Mouse (Mus musculus): ENCODE results near the gene Tmbim6.
"Not testable (repeated sequence)": the region's sequence is repeated elsewhere in the genome, so short reads cannot be mapped to it uniquely, and the experiment has no call there.

Tmbim6 gene

DNA sequence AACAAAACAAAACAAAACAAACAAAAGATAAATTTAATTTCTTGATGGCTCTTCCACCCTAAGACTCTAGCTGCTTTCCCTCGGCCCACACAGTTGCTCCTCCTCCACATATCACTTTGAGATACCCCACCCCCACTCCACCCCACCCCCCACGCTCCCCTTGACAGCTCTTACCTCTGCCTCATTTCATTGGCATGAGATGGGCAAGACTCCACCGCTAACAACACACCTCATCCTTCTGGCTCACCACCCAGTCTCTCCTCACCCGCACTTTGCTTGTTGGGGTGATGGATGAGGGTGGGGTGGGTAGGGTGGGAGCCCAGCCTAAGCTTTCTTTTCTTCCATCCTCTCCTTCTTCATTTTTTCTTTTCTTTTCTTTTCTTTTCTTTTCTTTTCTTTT, 24.3 kb downstream of the Tmbim6 start:
- in situ Hi-C loops (cut with MseI, MboI), result loop anchor here (5.0 kb wide), 2 partner anchors 50 to 55 kb away; partner anchors contain the start of gene Bcdin3d (in 1 of the 2)

DNA sequence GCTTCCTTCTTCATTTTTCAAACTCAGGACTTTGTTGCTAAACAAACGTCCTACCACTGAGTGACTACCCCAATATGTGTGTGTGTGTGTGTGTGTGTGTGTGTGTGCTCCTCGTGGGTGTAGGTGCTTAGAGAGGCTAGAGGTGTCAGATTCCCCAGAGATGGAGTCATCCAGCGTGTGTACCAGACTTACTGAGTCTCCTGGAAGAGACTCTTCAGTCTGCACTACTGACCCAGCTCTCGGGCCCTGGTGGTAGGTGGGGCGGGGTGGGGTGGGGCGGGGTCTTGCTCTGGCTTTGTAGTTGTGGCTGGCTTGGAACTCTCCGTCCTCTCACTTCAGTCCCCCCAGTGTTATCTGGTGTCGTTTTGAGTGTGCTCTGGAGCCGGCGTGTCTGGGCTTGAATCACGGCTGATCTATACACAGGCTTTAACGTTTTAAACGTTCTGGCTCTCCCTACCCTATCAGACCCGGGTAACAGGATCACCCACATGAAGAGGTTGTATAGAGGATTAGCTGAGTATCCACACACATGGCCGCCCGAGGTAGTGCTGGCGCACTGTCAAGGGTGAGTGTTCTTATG, 25.1 kb downstream of the Tmbim6 start:
- in situ Hi-C loops (cut with MseI, MboI), result loop anchor here (5.0 kb wide), 2 partner anchors 50 to 55 kb away; partner anchors contain the start of gene Bcdin3d (in 1 of the 2)

DNA sequence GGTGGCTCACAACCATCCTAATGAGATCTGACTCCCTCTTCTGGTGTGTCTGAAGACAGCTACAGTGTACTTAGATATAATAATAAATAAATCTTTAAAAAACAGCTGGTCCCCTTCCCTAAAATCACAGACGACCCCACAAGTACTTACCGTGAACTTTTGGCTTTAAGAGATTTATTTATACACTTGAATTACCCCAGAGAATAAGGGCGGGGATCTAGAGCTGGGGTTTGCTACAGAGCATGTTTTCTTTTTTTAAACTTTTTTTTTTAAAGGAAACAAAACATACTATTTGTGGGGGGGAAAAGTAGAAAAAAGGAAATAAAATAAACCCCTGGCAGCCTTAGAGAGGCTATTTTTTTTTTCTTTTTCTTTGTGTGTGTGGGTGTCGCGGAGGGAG, 27.4 kb downstream of the Tmbim6 start:
- in situ Hi-C loops (cut with MseI, MboI), result no loop called here

DNA sequence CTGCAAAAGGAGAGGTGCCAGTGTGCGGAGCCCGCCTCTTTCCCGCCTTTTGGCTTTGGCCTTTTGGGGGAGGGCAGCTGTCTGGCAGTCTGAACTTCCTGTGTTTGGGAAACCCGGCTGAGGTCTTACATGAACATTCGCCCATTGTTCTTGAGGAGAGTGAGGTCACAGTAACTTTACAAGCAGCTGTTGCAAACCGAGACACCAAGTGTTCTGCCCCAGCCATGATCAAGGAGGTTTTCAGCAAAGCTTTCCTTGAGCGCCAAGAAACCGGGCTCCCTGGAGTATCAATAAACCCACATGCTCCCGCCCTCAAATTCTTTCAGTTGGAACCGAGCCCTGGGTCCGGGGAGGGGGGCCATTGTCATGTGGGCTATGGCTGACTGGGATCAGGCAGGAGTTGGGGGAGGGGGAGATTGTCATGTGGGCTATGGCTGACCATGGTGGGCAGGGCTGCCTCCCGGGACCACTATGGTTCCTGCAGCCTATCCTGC, 27.9 kb downstream of the Tmbim6 start:
- in situ Hi-C loops (cut with MseI, MboI), result no loop called here

DNA sequence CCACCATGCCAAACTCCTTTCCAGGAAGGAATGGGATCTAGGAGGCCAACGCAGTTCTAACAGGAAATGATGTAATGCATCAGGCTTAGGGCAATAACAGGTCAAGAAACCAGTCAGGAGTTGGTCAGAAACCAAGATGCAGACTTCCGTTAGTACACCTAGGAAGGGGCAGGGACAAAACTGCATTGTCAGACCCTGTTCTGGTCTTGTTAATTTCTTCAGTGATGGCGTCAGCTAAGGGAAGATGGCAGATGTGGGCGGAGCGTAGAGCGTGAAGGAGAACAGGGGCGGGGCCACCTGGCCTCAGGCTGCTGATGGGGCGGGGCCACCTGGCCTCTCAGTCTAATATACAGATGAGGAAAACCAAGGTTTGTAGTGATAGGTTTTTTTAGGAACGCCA, 28.5 kb downstream of the Tmbim6 start:
- in situ Hi-C loops (cut with MseI, MboI), result no loop called here

DNA sequence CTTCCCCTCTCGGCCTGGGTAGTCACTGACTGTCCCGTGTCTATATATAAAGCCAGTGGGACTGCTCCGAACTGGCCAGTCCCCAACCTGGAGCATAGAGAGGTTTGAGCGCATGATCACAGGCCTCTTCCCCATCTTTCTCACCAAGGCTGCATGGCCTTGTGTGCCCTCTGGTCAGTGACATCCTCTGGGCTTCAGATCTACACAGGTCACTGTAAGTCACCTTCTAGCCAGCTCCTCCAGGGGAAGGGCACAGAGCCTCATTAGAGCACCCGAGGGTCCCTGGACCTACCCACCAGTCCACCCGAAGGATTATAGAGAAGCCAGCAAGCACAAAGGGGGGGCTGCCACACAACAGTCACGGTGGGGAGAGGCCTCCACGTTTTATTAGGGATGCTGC, 29.0 kb downstream of the Tmbim6 start:
- in situ Hi-C loops (cut with MseI, MboI), result no loop called here

DNA sequence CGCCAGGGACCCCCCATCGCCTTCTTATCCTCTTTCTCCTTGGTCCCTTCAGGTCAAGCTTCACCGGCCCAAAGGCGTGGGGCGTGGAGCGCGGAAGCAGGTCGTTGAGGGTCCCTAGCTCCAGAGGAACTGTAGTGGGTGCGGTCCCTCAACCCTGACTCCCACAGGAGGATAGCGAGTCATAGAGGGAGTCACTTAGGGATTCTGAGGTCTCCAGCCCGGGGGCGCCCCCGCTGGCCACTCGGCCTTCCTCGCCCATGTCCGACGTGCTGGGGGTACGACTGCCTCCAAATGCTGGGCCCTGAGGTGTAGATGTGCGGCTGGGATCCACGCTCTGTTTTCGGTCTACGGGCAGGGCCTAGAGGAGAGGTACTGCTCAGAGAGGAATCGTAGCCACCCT, 29.9 kb downstream of the Tmbim6 start:
- in situ Hi-C loops (cut with MseI, MboI), result no loop called here

DNA sequence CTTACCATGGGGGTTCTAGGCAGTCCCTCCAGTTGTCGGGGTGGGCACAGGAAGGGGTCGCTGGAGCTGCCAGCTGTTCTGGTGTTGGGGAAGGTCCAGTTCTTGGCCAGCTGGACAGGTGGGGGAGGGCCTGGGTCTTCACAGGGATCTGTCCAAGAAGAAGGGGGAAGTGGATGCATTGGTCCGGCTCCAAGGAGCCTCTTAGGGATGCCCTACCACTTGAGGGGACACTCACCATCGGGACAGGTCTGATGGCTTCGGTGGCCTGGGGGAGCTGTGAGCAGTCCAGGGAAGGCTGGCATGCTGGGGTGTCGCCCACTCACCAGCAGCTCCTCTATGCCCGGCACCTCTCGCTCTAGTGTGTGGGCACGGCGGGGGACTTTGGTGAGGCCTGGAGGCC, 30.4 kb downstream of the Tmbim6 start:
- in situ Hi-C loops (cut with MseI, MboI), result no loop called here

DNA sequence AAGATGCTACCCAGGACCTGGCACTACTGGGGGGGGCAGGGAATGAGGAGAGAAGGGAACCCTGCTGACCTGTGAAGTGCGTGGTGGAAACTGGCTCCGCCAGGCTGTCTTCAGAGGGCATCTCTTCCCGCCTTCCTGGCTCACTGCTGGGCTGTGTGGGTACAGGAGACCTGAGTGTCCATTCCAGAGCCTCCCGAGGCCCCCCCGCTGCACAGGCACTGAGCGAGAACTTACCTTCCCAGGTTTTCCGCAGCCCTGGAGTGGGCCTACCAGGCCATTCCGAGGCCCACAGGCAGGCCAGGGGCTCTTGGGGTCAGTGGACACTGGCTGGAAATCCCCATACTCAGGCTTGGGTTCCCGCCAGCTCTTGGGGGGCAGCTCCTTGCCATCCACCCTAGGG, 31.2 kb downstream of the Tmbim6 start:
- in situ Hi-C loops (cut with MseI, MboI), result no loop called here

DNA sequence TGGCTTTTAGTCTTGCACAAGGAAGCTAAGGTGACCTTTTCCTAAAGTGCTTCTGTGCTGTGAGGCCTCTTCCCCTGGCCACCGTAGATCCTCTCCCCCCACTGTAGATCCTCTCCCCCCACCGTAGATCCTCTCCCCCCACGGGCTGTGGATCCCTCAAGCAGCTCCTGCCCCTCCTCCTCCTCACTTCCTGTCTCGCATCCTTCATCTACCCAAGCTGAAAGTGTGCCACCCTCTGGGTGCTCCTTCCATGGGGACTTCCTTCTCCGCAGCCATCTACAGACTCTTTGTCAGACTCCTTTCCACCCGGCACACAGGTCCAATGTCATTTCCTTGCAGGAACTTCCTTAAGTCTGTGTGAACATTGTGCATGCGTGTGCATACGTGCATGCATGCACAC, 37.7 kb downstream of the Tmbim6 start:
- in situ Hi-C loops (cut with MseI, MboI), result no loop called here

DNA sequence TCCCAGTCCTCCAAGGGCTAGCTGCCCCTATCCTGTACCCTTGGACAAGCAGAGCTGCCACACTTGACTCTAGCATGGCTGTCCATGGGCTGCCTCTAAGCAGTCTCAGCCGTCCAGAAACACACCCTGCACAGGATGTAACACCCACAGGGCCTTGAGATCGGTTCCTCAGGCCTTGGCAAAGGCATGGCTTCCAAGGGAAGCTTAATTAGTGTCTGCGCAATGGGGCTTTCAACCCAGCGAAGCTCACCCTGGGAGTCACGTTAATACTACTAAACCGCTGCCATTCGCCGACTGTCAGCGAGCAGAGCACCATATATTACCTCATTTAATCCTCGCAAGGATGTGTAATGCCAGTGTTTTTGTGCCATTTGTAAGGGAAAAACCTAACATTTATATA, 38.4 kb downstream of the Tmbim6 start:
- in situ Hi-C loops (cut with MseI, MboI), result no loop called here

DNA sequence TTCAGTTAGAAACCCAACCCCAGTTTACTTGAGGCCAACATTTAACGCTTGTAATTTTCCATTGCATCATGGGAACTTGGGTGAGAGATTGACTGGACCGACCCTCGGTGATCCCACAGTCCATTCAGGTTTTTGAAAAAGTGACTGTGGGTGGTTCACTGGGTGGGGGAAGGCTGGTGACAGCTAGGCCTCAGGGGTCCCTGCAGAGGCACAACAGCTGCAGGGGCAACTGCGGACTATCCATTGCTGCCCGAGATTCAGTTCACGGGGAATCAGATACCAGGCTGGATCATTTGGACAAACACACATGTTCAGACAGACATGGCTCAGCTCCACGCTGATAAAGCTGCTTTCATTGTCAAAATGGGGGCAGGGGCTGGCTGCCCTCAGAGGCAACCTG, 38.8 kb downstream of the Tmbim6 start:
- in situ Hi-C loops (cut with MseI, MboI), result no loop called here

DNA sequence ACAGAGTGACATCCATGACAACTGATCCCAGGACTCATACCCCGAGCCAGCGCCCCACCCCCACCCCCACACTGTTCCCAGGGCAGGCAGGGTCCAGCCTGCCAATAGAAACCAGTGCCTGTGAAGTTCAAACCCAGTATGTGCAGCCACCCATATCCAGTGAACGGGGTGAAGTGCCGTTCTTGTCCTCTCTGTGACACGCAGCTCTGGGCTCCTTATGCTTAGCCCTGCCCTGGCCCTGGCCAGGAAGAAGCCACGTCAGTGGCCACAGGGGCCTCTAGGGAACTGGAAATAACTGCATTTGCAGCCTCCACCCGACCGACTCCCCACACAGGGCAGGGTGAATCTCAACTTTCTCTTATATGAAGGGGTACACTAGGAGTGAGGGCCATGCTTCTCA, 39.3 kb downstream of the Tmbim6 start:
- in situ Hi-C loops (cut with MseI, MboI), result no loop called here

DNA sequence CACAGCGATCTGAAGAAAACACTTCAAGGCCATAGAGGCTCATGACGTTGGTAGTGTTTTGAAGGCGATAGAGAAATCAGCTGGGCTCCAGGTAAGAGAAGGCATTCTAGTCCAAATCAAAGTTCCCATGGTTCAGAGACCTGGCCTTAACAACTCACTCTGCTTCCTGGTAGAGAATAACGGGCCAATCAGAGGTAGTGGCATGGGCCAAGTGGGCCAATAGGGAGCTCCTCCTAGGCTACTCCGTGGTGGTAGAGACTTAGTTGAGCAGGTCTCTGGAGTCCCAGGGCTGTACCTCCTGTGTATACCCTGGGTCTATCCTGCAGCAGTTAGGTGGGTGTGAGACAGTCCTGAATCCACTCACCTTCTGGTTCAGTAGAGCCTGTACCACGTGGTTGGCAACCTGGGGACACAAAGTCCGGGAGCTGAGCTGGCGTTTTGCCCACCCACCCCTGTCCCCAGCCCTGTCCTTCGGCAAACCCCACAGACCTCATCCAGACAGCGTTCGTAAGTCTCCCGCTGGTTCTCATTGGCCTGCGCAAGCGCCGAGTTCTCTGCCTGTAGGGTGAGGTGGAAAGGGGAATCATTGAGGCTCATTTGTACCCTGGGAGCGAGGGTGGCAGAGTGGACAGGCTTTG, 40.5 kb downstream of the Tmbim6 start:
- in situ Hi-C loops (cut with MseI, MboI), result no loop called here

DNA sequence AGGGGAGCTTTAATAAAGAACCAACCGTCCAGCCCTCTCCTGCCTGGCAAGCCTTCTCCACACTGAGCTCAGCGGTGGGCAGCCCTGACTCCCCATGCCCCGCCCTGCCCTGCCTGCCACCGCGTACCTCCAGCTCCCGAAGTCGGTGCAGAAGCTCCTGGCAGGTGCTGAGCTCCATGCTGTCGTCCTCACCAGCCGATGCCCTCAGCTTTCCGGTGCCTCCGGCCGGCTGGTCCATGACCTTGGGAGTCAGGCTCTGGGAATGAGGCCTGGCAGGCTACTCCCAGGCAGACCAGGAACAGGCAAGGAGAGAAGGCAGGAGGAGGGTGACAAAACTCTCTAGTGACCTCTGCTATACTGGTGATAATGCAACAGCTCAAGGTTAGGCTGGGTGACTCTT, 41.2 kb downstream of the Tmbim6 start:
- in situ Hi-C loops (cut with MseI, MboI), result no loop called here

DNA sequence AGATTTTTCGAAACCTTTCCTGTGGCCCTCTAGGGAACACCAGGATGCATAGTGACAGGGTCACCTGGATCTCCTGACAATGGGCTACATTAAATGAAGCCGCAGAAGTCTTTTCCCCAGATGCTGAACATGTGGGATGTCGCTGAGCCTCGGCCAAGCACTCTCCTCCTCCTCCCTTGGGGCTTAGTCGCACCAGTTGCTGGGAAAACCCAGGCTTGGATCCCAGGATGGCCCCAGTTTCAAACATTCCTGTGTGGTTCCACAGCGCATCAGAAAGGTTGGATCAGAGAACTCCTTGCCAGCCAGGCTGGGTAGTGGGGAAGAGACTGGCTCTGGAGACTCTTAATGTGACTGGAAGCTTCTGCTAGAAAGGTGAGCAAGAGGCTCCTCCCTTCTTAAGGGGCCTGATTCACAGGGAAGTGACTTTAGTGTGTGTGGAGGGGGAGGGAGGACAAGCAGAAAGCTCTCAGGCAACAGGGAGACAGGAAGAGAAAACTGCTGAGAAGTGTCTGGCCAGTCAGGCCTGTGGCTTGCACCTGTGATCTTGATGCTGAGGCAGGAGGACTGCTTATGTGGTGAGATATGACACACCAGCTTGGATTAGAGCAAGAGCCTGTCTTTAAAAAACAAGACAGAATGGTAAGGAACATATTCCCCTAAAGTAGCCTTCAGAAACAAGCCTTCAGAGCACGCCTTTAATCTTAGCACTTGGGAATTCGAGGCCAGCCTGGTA, 46.5 kb downstream of the Tmbim6 start:
- in situ Hi-C loops (cut with MseI, MboI), result no loop called here

DNA sequence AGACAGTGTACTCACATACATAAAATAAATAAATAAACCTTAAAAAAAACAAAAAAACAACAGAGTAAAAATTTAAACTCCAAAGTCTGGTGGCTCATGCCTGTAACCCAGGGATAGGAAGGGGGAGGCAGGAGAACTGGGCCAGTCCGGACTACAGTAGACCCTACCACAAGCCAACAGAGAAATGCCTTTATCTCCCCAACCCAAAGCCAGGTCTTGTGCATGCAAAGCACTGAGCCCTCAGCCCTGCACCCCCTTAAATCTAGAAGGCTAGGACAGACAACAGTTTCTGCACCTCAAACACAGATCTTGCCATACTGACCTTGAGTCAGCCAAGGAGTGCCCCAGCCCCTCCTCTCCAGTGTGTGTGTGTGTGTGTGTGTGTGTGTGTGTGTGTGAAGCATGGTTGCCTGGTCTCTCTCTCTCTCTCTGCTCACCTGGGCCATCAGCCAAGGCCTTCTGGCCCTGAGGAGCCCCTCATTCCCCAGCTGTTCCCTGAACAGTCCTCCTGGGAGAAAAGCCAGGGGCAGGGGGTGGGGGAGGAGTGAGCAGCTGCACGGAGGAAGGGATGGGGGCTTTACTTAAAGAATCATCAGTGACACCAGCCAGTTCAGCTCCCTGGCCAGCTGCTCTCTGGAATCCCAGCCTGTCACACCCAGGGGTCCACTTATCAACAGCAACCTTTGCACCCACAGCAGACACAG, 47.6 kb downstream of the Tmbim6 start:
- in situ Hi-C loops (cut with MseI, MboI), result no loop called here

DNA sequence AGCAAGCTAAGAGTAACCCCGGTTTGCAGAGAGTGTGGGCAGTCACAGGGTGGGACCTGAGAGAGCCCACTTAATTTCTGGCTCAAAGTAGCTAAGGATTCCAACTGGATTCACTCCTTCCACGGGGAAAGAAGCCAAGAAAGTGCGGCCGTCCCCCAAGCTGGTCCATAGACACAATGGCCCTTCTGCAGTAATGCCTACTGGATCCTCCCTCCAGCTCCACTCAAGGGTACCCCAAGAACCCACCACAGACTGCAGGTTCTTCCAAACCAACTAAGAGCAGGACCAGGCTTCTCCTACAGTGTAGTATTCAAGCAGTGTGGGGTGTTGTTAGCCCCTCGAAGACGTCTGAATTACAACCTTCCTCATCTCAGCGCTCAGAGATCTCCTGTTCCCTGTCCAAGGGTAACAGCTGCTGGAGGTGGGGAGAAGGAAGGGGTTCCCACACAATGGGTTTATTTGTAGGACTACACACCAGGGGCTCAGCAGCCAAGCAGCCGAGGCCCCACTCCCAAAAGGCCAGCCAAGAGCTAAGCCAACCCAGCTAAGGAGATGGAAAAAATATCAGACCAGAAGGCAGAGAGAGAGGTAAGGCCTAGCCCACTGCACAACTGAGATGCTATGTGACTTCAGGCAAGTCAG, 48.3 kb downstream of the Tmbim6 start:
- in situ Hi-C loops (cut with MseI, MboI), result no loop called here

DNA sequence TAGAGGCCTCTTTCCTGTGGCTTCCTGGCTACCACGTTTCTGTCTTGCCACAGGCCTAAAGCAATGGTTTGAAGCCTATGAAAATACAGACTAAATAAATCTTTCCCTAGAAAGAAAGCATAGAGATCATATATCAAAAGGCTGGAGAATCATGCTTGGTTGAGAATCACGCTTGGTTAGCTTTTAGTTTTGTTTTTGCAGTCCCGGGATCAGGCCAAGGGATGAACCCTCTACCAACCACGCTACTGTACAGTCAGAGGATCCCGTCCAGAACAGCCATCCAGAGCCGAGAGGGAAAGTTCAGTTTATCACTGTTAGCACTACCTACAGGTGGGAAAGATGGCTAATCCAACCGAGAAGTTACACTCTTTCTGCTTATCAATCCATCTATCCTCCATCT, 49.7 kb downstream of the Tmbim6 start:
- in situ Hi-C loops (cut with MseI, MboI), result no loop called here

DNA sequence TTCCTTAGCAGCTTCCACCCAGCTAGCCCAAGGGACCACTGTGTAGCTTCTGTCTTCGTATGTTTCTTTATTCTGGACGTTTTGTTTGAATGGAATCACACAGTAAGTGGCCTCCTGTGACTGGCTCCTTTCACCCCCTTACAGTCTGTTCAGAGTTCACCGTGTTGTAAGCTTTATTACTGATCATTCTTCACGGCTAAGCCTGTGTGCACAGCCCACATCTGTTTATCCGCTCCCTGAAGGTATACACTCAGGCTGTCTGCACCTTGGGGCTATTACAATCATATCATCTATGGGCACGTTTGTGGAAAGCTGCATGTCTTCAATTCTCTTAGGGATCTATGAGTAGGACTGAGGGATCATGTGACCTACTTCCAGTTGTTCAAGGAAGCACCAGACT, 52.9 kb downstream of the Tmbim6 start:
- in situ Hi-C loops (cut with MseI, MboI), result no loop called here

DNA sequence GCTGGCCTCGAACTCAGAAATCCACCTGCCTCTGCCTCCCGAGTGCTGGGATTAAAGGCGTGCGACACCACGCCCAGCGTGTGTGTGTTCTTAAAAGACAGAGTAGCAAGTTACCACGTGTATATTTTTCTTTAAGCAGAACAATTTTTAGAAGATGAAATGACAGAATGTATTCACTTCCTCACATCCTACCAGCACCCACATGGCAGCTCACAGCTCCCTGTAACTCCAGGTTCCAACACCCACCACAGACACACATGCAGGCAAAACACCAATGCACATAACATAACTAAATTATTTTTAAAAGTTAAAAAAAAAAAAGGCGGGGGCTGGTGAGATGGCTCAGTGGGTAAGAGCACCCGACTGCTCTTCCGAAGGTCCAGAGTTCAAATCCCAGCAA, 53.5 kb downstream of the Tmbim6 start:
- in situ Hi-C loops (cut with MseI, MboI), result not testable (repeated sequence)

Measured in mouse trophoblast stem cell (cell line).